Mouse (Mus musculus): ENCODE results near the gene Pde10a. TPM values are rescaled to one million over a fixed set of nuclear protein-coding genes. Genes with fewer than 3 reads are reported as not detected.

The Pde10a gene
- total and polyA plus RNA-seq, 2 experiments from 2014 or later = 8.2 to 38.5 TPM

DNA sequence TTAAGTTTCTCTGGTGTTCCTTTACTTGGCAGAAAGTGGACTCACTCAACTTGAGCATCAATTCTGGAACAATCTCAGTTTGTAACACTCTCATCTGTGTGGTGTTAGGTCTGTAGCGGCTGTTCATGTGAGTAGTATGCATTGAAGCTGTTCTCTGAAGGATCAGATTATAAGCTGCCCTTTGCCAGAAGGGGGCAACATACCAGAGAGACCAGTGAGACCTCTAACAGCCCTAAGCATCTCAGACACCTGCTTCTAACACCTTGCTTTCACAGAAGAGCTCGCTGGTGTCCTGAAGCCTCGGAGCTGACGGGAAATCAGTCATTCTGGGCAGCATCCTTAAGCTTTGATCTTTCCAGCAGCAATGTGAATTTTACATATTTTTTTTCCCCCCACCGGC, 505.0 kb downstream of the Pde10a start:
- 73% methylated on average over 5 of the region's 5 CpGs for WGBS
- Histone ChIP-seq H3K4me2 (ENCODE audit: low read depth, low read length) (no peak overlapping the region), H3K36me3 (ENCODE audit: insufficient read depth, low read length) (no peaks in the 10 kb centered on the region), H3K9ac (replicated peaks; ENCODE audit: low read length) (no peak overlapping the region), H3K4me1 (ENCODE audit: insufficient read depth, low read length) (peaks cover 10% of the 10 kb centered on the region), H3K9me3 (ENCODE audit: low read length) (no peaks in the 10 kb centered on the region), H3K27ac (no peak overlapping the region), H3K4me3 (ENCODE audit: low read length) (no peak overlapping the region), H3K27me3 (ENCODE audit: insufficient read depth, low read length) (no peaks in the 10 kb centered on the region)
- peak; percentile 38 for TF ChIP-seq CTCF (IDR thresholded peaks at IDR 0.05; ENCODE audit: low read depth)
- DNase-seq (ENCODE audit: low spot score) (no peak), ATAC-seq (no peak)

DNA sequence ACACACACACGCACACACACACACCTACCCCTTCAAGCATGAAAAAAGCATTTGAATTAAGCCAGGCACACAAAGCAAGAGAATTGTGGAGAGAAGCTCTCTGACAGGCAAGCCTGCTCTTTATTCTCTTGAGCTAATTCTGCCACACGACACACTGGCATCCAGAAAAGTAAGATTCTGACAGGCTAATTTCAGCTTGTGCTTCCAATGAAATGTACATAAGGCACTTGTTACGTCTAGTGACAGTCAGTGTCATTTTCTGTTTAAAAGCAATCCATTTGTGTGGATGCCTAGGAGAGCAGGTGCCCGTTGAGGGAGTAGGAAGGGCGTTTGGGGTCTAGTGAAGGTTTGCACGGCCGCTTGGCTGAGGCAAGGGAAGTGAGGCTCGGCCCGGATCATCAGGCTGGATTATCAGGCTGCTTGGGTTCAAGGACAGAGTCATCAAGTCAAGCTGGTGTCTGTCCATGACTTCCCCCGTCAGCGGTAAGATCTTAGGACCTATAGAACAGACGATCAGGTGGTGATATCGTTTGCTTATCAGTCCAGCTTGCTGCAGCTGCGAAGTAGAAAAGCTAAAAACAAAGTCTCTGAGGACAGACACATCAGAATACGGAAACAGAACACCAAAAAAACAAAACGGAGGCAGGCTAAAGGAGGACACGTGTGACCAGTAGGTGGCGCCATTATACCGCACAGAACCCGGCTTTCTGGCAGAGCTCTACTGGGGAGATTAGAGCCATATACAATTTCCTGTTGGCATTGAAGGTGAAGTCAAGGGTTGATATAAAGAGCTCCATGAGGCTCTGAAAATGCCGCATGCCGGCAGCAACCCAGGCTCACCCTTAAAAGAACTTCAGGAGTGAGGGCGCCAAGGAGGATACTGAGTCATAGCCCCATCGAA, 506.3 kb downstream of the Pde10a start:
- H3K9me3 ChIP-seq (ENCODE audit: low read length) = no peaks in the 10 kb centered on the region
- peak; percentile 97 for TF ChIP-seq CTCF (IDR thresholded peaks at IDR 0.05; ENCODE audit: low read depth)
- WGBS = 11% methylated on average over 24 of the region's 24 CpGs
- no peak overlapping the region; the same call in 1 of the 2 replicates for H3K9ac ChIP-seq (replicated peaks; ENCODE audit: low read length)
- no peaks in the 10 kb centered on the region for H3K27me3 ChIP-seq (ENCODE audit: insufficient read depth, low read length)
- peak overlapping the region; percentile 72 for H3K27ac ChIP-seq
- H3K36me3 ChIP-seq (ENCODE audit: insufficient read depth, low read length) = no peaks in the 10 kb centered on the region
- ATAC-seq = peak; percentile 93
- H3K4me2 ChIP-seq (ENCODE audit: low read depth, low read length) = peak overlapping the region; percentile 43
- peaks cover 10% of the 10 kb centered on the region for H3K4me1 ChIP-seq (ENCODE audit: insufficient read depth, low read length)
- no peak overlapping the region for H3K4me3 ChIP-seq (ENCODE audit: low read length)
- DNase-seq (ENCODE audit: low spot score) = peak; percentile 95

DNA sequence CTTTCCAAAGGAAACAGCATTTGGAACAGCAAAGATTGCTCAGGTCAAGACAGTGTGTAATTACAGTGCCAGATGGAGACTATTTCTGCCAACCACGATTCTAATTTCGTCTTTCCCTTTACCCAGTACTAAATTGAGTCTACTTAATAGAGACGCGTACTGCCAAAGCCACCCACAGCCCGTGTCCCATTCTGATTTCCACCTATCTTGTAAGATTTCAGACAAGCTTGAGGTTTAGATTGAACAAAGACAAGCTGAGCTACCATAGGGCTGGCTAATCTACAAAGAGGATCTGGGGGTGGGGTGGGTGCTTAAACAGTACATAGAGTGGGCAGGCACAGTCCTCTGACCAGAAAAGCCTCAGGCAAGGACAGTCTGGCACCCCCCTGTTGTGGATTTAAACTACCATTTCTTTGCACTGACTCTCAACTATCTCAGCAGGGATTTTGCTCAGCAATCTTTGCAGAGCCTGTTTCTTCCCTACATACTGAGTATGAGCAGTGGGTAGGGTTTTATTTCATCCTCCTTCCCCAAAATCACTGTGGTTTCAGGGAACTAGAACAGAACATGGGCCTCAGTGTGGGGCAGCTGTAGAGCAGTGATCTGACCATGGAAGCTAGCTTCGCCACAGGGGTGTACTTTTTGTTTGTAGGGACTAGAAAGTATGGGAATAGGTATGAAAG, 507.3 kb downstream of the Pde10a start:
- H3K9ac ChIP-seq (replicated peaks; ENCODE audit: low read length) = no peak overlapping the region
- H3K4me3 ChIP-seq (ENCODE audit: low read length) = no peak overlapping the region
- H3K27ac ChIP-seq = peak overlapping the region; percentile 72
- H3K27me3 ChIP-seq (ENCODE audit: insufficient read depth, low read length) = no peaks in the 10 kb centered on the region
- H3K4me2 ChIP-seq (ENCODE audit: low read depth, low read length) = peak overlapping the region; percentile 43; the same call in 1 of the 2 replicates
- TF ChIP-seq CTCF (IDR thresholded peaks at IDR 0.05; ENCODE audit: low read depth) = no peak
- no peaks in the 10 kb centered on the region for H3K9me3 ChIP-seq (ENCODE audit: low read length)
- peak; percentile 39 for DNase-seq (ENCODE audit: low spot score)
- peak; percentile 55; the same call in 1 of the 2 replicates for ATAC-seq
- 42% methylated on average over 6 of the region's 6 CpGs for WGBS
- H3K4me1 ChIP-seq (ENCODE audit: insufficient read depth, low read length) = peaks cover 10% of the 10 kb centered on the region
- no peaks in the 10 kb centered on the region for H3K36me3 ChIP-seq (ENCODE audit: insufficient read depth, low read length)

DNA sequence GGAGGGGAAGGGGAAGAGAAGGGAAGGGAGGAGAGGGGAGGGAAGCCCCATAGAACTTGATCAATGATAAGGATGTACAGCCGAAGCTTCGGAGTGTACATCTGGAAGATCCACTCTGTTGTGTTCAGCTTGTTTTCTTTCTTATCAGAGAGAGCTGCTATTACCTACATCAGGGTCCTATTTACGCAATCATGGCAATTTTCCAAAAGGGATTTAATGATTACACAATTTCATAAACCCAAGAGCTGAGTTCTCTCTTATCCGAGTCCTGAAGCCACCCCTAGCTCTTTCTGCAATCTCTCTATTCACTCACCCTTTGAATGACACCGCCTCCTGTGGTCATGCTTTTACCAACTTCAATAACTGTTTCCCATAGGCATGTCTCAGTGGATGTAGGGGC, 508.3 kb downstream of the Pde10a start:
- H3K36me3 ChIP-seq (ENCODE audit: insufficient read depth, low read length) = no peaks in the 10 kb centered on the region
- no peak overlapping the region for H3K9ac ChIP-seq (replicated peaks; ENCODE audit: low read length)
- 83% methylated on average over 5 of the region's 5 CpGs for WGBS
- H3K27ac ChIP-seq = no peak overlapping the region
- ATAC-seq (no peak), DNase-seq (ENCODE audit: low spot score) (no peak)
- no peak overlapping the region for H3K4me2 ChIP-seq (ENCODE audit: low read depth, low read length)
- TF ChIP-seq CTCF (IDR thresholded peaks at IDR 0.05; ENCODE audit: low read depth) = no peak
- no peaks in the 10 kb centered on the region for H3K27me3 ChIP-seq (ENCODE audit: insufficient read depth, low read length)
- H3K4me3 ChIP-seq (ENCODE audit: low read length) = no peak overlapping the region
- no peaks in the 10 kb centered on the region for H3K9me3 ChIP-seq (ENCODE audit: low read length)
- H3K4me1 ChIP-seq (ENCODE audit: insufficient read depth, low read length) = peaks cover 10% of the 10 kb centered on the region

DNA sequence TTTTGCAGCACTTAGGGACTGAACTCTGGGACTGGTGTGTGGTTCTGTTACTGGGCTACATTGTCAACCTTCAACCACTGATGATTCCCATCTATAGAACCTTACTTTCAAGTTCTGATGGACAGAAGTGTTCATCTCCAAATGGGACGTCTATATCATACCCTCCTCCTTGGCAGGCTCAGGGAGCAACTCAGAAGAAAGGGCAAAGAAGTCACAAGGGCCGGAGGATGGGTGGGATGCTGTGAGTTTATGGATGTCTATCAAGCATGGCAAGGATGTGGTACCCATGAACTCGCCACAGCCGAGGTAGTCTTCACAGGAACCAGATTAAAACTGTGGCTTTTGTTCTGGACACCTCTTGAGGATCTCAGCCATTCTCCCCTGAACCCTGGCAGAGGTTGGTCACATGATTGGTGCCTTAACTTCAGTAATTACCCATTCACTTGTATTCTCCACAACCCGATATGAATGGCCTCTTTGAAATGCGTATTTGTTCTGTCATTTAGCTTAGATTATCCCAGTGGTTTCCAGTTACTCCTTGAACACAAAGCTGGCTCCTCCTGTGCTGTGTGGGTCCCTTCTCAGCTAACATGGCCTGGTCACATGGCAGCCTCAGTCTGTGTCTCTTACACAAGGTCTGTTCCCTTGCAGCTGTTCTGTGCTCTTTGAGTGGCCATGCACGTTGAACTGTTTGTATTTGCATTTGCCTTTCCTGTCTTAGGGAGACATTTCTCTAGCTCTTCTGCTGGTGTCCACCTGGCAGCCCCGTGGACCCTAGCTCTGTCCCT, 510.6 kb downstream of the Pde10a start:
- H3K4me1 ChIP-seq (ENCODE audit: insufficient read depth, low read length) = peaks cover 10% of the 10 kb centered on the region
- no peaks in the 10 kb centered on the region for H3K27me3 ChIP-seq (ENCODE audit: insufficient read depth, low read length)
- TF ChIP-seq CTCF (IDR thresholded peaks at IDR 0.05; ENCODE audit: low read depth) = no peak
- no peaks in the 10 kb centered on the region for H3K36me3 ChIP-seq (ENCODE audit: insufficient read depth, low read length)
- WGBS = 80% methylated on average over 8 of the region's 8 CpGs
- no peaks in the 10 kb centered on the region for H3K9me3 ChIP-seq (ENCODE audit: low read length)
- H3K9ac ChIP-seq (replicated peaks; ENCODE audit: low read length) = no peak overlapping the region
- ATAC-seq = no peak
- DNase-seq (ENCODE audit: low spot score) = no peak
- no peak overlapping the region for H3K27ac ChIP-seq
- no peak overlapping the region for H3K4me3 ChIP-seq (ENCODE audit: low read length)
- no peak overlapping the region for H3K4me2 ChIP-seq (ENCODE audit: low read depth, low read length)

Other genes with a start within 250 kb of the Pde10a start
- gene Mpc1, start 242.5 kb upstream of the Pde10a start, total RNA-seq (2014; rRNA removed) = 485 and 522 TPM in 2 replicates
- 608 and 645 TPM in 2 replicates for gene Mpc1, start 242.5 kb upstream of the Pde10a start, polyA plus RNA-seq (2015; fragmentation: Nextera tagmentation; extraction: Ambion mirVana)
- gene Sft2d1, start 214.3 kb upstream of the Pde10a start, total RNA-seq (2014; rRNA removed) = 74.5 and 98.7 TPM in 2 replicates
- 171 and 172 TPM in 2 replicates for gene Sft2d1, start 214.3 kb upstream of the Pde10a start, polyA plus RNA-seq (2015; fragmentation: Nextera tagmentation; extraction: Ambion mirVana)
- gene Prr18, start 187.9 kb upstream of the Pde10a start, total RNA-seq (2014; rRNA removed) = 40.9 and 41.2 TPM in 2 replicates
- gene Prr18, start 187.9 kb upstream of the Pde10a start, polyA plus RNA-seq (2015; fragmentation: Nextera tagmentation; extraction: Ambion mirVana) = 17.6 and 18.0 TPM in 2 replicates
- gene T2, start 169.4 kb upstream of the Pde10a start, total RNA-seq (2014; rRNA removed) = 0.10 and 0.11 TPM in 2 replicates
- gene T2, start 169.4 kb upstream of the Pde10a start, polyA plus RNA-seq (2015; fragmentation: Nextera tagmentation; extraction: Ambion mirVana) = 0.55 and 0.69 TPM in 2 replicates
- 0.52 TPM in 1 of 2 replicates, not detected in the other for gene T, start 90.9 kb upstream of the Pde10a start, total RNA-seq (2014; rRNA removed)
- 0.31 and 0.44 TPM in 2 replicates for gene T, start 90.9 kb upstream of the Pde10a start, polyA plus RNA-seq (2015; fragmentation: Nextera tagmentation; extraction: Ambion mirVana)
- gene Gm17087, start 41.6 kb downstream of the Pde10a start, total RNA-seq (2014; rRNA removed) = not detected in 2 replicates
- not detected in 2 replicates for gene Gm17087, start 41.6 kb downstream of the Pde10a start, polyA plus RNA-seq (2015; fragmentation: Nextera tagmentation; extraction: Ambion mirVana)

Measured in hindbrain, postnatal 0 days (tissue).